ENCODE assay signal across 8 mouse cellular contexts in genomic region chr11:33122575-33123268, GRCm38 (mm10). TPM values are rescaled to one million over a fixed set of nuclear protein-coding genes. Genes with fewer than 3 reads are reported as not detected.
DNase-seq lines count a peak whose midpoint lies in the region; ATAC-seq lines count a peak whose summit lies in the region.

No protein-coding gene starts in this region.

- peaks cover 9% of the 10 kb centered on the region for H3K36me3 ChIP-seq in embryonic facial prominence, embryonic 14.5 days (ENCODE audit: control insufficient read depth, insufficient read depth, low read length)
- no peaks in the 10 kb centered on the region for H3K36me3 ChIP-seq in neural tube, embryonic 11.5 days (ENCODE audit: control insufficient read depth, insufficient read depth, low read length)

- peak; percentile 45 to 58 for DNase-seq in adrenal gland, adult 18-20 months (ENCODE audit: low spot score in 2 of 2)
- no peak for DNase-seq in embryonic facial prominence, embryonic 14.5 days (ENCODE audit: low spot score)
- DNase-seq in heart, postnatal 25 days (ENCODE audit: low spot score) = peak; percentile 19
- peak; percentile 69 to 81 for DNase-seq in kidney, postnatal 4 days
- peak; percentile 68 for DNase-seq in neural tube, embryonic 11.5 days (ENCODE audit: low spot score)
- no peak for DNase-seq in frontal cortex, postnatal 36 days (ENCODE audit: low spot score in 2 of 2)
- no peak for DNase-seq in urinary bladder, postnatal 10 days (ENCODE audit: low spot score)
- DNase-seq in layer of hippocampus, adult 9-10 months (ENCODE audit: low spot score) = no peak

- intact Hi-C loops in heart, postnatal 25 days (cut with DNase I) = no loop called here

- H3K27ac ChIP-seq in embryonic facial prominence, embryonic 14.5 days (replicated peaks; ENCODE audit: low read depth, low read length) = no peak overlapping the region
- no peak overlapping the region for H3K27ac ChIP-seq in neural tube, embryonic 11.5 days (ENCODE audit: low read depth, low read length)

- no peaks in the 10 kb centered on the region for H3K9me3 ChIP-seq in embryonic facial prominence, embryonic 14.5 days (ENCODE audit: control insufficient read depth, low read length)
- H3K9me3 ChIP-seq in neural tube, embryonic 11.5 days (ENCODE audit: control insufficient read depth, low read length) = no peaks in the 10 kb centered on the region

- peak overlapping the region; percentile 28 for H3K4me3 ChIP-seq in embryonic facial prominence, embryonic 14.5 days (ENCODE audit: low read depth, low read length)
- peak overlapping the region; percentile 29 for H3K4me3 ChIP-seq in neural tube, embryonic 11.5 days (ENCODE audit: low read depth, low read length)

- H3K9ac ChIP-seq in embryonic facial prominence, embryonic 14.5 days (ENCODE audit: low read depth, low read length) = peak overlapping the region; percentile 47
- H3K9ac ChIP-seq in neural tube, embryonic 11.5 days (ENCODE audit: low read length) = peak overlapping the region; percentile 73

- H3K4me2 ChIP-seq in embryonic facial prominence, embryonic 14.5 days (ENCODE audit: low read depth, low read length) = peak overlapping the region; percentile 58
- H3K4me2 ChIP-seq in neural tube, embryonic 11.5 days (ENCODE audit: low read depth) = peak overlapping the region; percentile 66

- H3K27me3 ChIP-seq in embryonic facial prominence, embryonic 14.5 days (replicated peaks; ENCODE audit: control insufficient read depth, insufficient read depth, low read length) = no peaks in the 10 kb centered on the region; the same call in 1 of the 2 replicates
- no peaks in the 10 kb centered on the region for H3K27me3 ChIP-seq in neural tube, embryonic 11.5 days (ENCODE audit: control insufficient read depth, insufficient read depth, low read length)

- ATAC-seq in embryonic facial prominence, embryonic 14.5 days (ENCODE audit: low read depth) = peak; percentile 51
- peak; percentile 67 for ATAC-seq in neural tube, embryonic 11.5 days (ENCODE audit: insufficient read depth, low FRiP score, low TSS enrichment)

- H3K4me1 ChIP-seq in embryonic facial prominence, embryonic 14.5 days (ENCODE audit: control insufficient read depth, insufficient read depth, low read length) = peaks cover 4% of the 10 kb centered on the region; the same call in 1 of the 2 replicates
- H3K4me1 ChIP-seq in neural tube, embryonic 11.5 days (ENCODE audit: control insufficient read depth, insufficient read depth, low read length) = peaks cover 6% of the 10 kb centered on the region; the same call in 1 of the 2 replicates

- WGBS in embryonic facial prominence, embryonic 14.5 days = 2% methylated on average over 13 of the region's 37 CpGs
- 1% methylated on average over 37 of the region's 37 CpGs for WGBS in neural tube, embryonic 11.5 days

RNA-seq across cellular contexts. Expression of gene Fgf18, which starts 24.5 kb away (rescaled TPM):
- total RNA-seq in adrenal gland, adult 18-20 months (2021) = 1 to 10 TPM; 1.3 to 2.0 TPM
- polyA plus RNA-seq in embryonic facial prominence, embryonic 14.5 days (2014; fragmentation: Nextera tagmentation; extraction: Ambion mirVana) = 15.3 and 16.0 TPM in 2 replicates
- total RNA-seq in heart, postnatal 25 days (2021) = 1 to 10 TPM; 5.1 to 6.0 TPM
- 6.8 and 9.9 TPM in 2 replicates for polyA plus RNA-seq in neural tube, embryonic 11.5 days (2014; fragmentation: Nextera tagmentation; extraction: Ambion mirVana)

RNA-seq across cellular contexts. Expression of gene Npm1, which starts 40.3 kb away (rescaled TPM):
- total RNA-seq in adrenal gland, adult 18-20 months (2021) = 100 to 1,000 TPM; 224 to 282 TPM
- 1,018 and 1,100 TPM in 2 replicates for polyA plus RNA-seq in embryonic facial prominence, embryonic 14.5 days (2014; fragmentation: Nextera tagmentation; extraction: Ambion mirVana)
- 100 to 1,000 TPM; 138 to 153 TPM for total RNA-seq in heart, postnatal 25 days (2021)
- 1,037 and 1,076 TPM in 2 replicates for polyA plus RNA-seq in neural tube, embryonic 11.5 days (2014; fragmentation: Nextera tagmentation; extraction: Ambion mirVana)

Comparison
In these comparisons a context has a peak if more than half of its experiments do, and no peak if none do; other contexts are left out.
1. DNase-seq: peak in adrenal gland, adult 18-20 months (2 of 2), heart, postnatal 25 days (single experiment), kidney, postnatal 4 days (2 of 2) and neural tube, embryonic 11.5 days (single experiment); none in embryonic facial prominence, embryonic 14.5 days (single experiment), frontal cortex, postnatal 36 days (0 of 2), urinary bladder, postnatal 10 days (single experiment) and layer of hippocampus, adult 9-10 months (single experiment).